Mouse (Mus musculus): ENCODE data around the gene Wwox. TPM values are rescaled to one million over a fixed set of nuclear protein-coding genes. Genes with fewer than 3 reads are reported as not detected.

Gene Wwox
- polyA plus RNA-seq, 1 experiment from 2014 or later, result 13.7 TPM

Other genes with a start within 250 kb of the Wwox start
- 4.0 and 4.2 TPM in 2 replicates for gene Vat1l, start 234.0 kb upstream of the Wwox start, polyA plus RNA-seq (2015; fragmentation: Nextera tagmentation; extraction: Ambion mirVana)
- gene Clec3a, start 21.6 kb upstream of the Wwox start, polyA plus RNA-seq (2015; fragmentation: Nextera tagmentation; extraction: Ambion mirVana), result 0.62 and 1.6 TPM in 2 replicates

Measured in embryonic facial prominence, embryonic 15.5 days (tissue).